Mouse (Mus musculus): ENCODE data around the gene Sh3kbp1.

- TF ChIP-seq POU5F1 (IDR thresholded peaks at IDR 0.05; ENCODE audit: borderline replicate concordance, low read length) (no peak), CTCF (conservative IDR thresholded peaks at IDR 0.05; ENCODE audit: low read length) (no peak)
Observed at GRCm38 (mm10) chrX:159756901-159757821, 130.1 kb downstream of the Sh3kbp1 start.

Measured in E14TG2a.4 (cell line).